Mouse (Mus musculus) spleen, adult 2 months (tissue): ENCODE measurements around the gene Klhl35.

ENCODE experiments used
- CTCF ChIP-seq: fragments of 200-500 bp; IDR thresholded peaks from 2 replicates; pipeline ENCODE4 v1.5.1; 2011; ENCODE audit warnings: mild to moderate bottlenecking, inconsistent platforms; ENCODE audit not compliant: insufficient read depth, insufficient read length, insufficient replicate concordance; ENCODE audit errors: extremely low read depth
- POLR2A ChIP-seq: fragments of 200-500 bp; IDR thresholded peaks from 2 replicates; pipeline ENCODE4 v1.6.1; 2011; ENCODE audit warnings: low read depth, low read length, inconsistent platforms

DNA sequence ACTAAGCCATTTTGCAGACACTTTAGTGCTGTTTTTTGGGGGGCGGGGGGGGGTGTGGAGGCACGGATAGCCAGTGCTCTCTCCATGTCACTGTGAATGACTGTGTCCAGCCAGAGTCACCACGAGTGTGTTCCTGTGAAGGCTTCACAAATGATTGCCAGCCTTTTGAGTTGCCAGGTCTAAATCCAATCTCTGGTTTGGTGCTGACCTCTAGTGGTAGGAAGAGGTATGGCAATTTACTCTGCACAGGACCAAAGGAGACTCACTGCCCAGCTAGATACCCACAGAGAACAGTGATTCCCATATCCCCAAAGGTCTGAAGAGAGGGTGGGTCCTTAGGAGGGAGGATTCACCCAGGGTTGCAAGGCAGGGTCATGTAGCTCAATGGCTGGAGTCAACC is 15.1 kb upstream of the Klhl35 start:
- TF ChIP-seq CTCF (peak; percentile 68; the same call in 1 of the 2 replicates), POLR2A (no peak)
